Mouse (Mus musculus) hindbrain, embryonic 10.5 days (tissue): ENCODE measurements around the gene Gpbar1. TPM values are rescaled to one million over a fixed set of nuclear protein-coding genes. Genes with fewer than 3 reads are reported as not detected.

Source experiments
- DNase-seq: peaks from one replicate; pipeline ENCODE4 v3.0.0-alpha.2; 2017; ENCODE audit warnings: low spot score
- H3K27ac ChIP-seq: fragments of 300-500 bp; sonication (generic); 2 replicates; pipeline ENCODE4 v1.5.1; 2016; ENCODE audit warnings: mild to moderate bottlenecking, moderate library complexity
- H3K27me3 ChIP-seq: fragments of 300-500 bp; sonication (generic); 2 replicates; pipeline ENCODE4 v1.6.1; 2016; ENCODE audit warnings: mild to moderate bottlenecking; ENCODE audit not compliant: poor library complexity, insufficient read depth, severe bottlenecking
- H3K36me3 ChIP-seq: fragments of 300-500 bp; sonication (generic); 2 replicates; pipeline ENCODE4 v1.6.1; 2016; ENCODE audit warnings: mild to moderate bottlenecking, moderate library complexity
- H3K4me1 ChIP-seq: fragments of 300-500 bp; sonication (generic); replicated peaks from 2 replicates; pipeline ENCODE4 v1.6.1; 2016; ENCODE audit warnings: mild to moderate bottlenecking
- H3K4me3 ChIP-seq: fragments of 300-500 bp; sonication (generic); 2 replicates; pipeline ENCODE4 v1.5.1; 2016; ENCODE audit warnings: mild to moderate bottlenecking, moderate library complexity
- H3K9me3 ChIP-seq: fragments of 300-500 bp; sonication (generic); 2 replicates; pipeline ENCODE4 v1.6.1; 2016; ENCODE audit warnings: mild to moderate bottlenecking, moderate library complexity
- WGBS: fragments of 180-500 bp; shearing (Covaris S2); methylation state at CpG from one replicate; pipeline ENCODE4 v1.1.7; 2016; 5-methylcytosine and 5-hydroxymethylcytosine counted together
- polyA plus RNA-seq: library from polyadenylated mRNA; unstranded; fragments of >200 nt; fragmentation: Nextera tagmentation; extraction: Ambion mirVana; gene quantifications from 2 replicates; pipeline ENCODE4 v1.2.1, GENCODE M21; 2016

Gene Gpbar1
- polyA plus RNA-seq, 1 experiment from 2014 or later = 0.24 TPM

- no peaks in the 10 kb centered on the region for H3K9me3 ChIP-seq
- H3K27me3 ChIP-seq = no peaks in the 10 kb centered on the region
- peaks cover 78% of the 10 kb centered on the region for H3K36me3 ChIP-seq
- H3K4me3 ChIP-seq = no peak overlapping the region
- H3K27ac ChIP-seq = no peak overlapping the region
- DNase-seq = no peak
- H3K4me1 ChIP-seq = no peaks in the 10 kb centered on the region
- WGBS = 87% methylated on average over 5 of the region's 5 CpGs
These were observed 28.9 kb upstream of the Gpbar1 start for GRCm38 (mm10) chr1:74249331-74249980.

GRCm38 (mm10) chr1:74250096-74250495, 28.3 kb upstream of the Gpbar1 start:
- 88% methylated on average over 4 of the region's 4 CpGs for WGBS
- Histone ChIP-seq H3K4me1 (no peaks in the 10 kb centered on the region), H3K27me3 (no peaks in the 10 kb centered on the region), H3K4me3 (no peak overlapping the region), H3K36me3 (peaks cover 85% of the 10 kb centered on the region), H3K9me3 (no peaks in the 10 kb centered on the region), H3K27ac (no peak overlapping the region)
- no peak for DNase-seq

GRCm38 (mm10) chr1:74255704-74256345, 22.5 kb upstream of the Gpbar1 start:
- no peak for DNase-seq
- H3K4me1 ChIP-seq = no peaks in the 10 kb centered on the region
- 95% methylated on average over 8 of the region's 8 CpGs for WGBS
- H3K27me3 ChIP-seq = no peaks in the 10 kb centered on the region
- no peaks in the 10 kb centered on the region for H3K9me3 ChIP-seq
- peaks cover 96% of the 10 kb centered on the region for H3K36me3 ChIP-seq
- H3K27ac ChIP-seq = no peak overlapping the region
- H3K4me3 ChIP-seq = no peak overlapping the region

- H3K9me3 ChIP-seq = no peaks in the 10 kb centered on the region
- DNase-seq = no peak
- H3K36me3 ChIP-seq = peaks cover 96% of the 10 kb centered on the region
- H3K4me3 ChIP-seq = no peak overlapping the region
- H3K27ac ChIP-seq = no peak overlapping the region
- no peaks in the 10 kb centered on the region for H3K27me3 ChIP-seq
- H3K4me1 ChIP-seq = no peaks in the 10 kb centered on the region
- WGBS = 70% methylated on average over 4 of the region's 4 CpGs
These were observed 21.6 kb upstream of the Gpbar1 start for GRCm38 (mm10) chr1:74256782-74257181.

DNA sequence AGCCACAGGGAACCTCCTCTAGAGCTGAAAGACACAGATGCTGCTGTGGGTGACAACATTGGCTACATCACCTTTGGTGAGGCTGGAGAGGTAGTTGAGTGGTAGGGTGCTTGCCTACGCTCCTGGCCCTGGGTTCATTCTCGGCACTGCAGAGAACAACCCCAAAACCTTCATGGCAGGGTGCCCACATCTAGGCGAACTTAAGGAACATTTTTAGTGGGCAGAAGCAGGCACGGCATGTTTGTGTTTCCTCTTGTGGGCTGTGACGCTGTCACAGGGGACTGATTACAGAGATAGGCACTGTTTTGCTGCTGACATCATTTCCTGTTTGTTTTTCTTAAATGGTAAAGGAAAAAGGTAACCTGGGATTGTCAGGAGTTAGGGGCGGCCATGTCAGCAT, 15.8 kb upstream of the Gpbar1 start:
- Histone ChIP-seq H3K4me1 (no peaks in the 10 kb centered on the region), H3K27me3 (no peaks in the 10 kb centered on the region), H3K27ac (no peak overlapping the region), H3K9me3 (no peaks in the 10 kb centered on the region), H3K36me3 (peaks cover 96% of the 10 kb centered on the region), H3K4me3 (no peak overlapping the region)
- 95% methylated on average over 6 of the region's 6 CpGs for WGBS
- no peak for DNase-seq

- no peak overlapping the region for H3K4me3 ChIP-seq
- H3K9me3 ChIP-seq = no peaks in the 10 kb centered on the region
- no peak overlapping the region for H3K27ac ChIP-seq
- WGBS = 88% methylated on average over 8 of the region's 8 CpGs
- H3K27me3 ChIP-seq = no peaks in the 10 kb centered on the region
- no peak for DNase-seq
- peaks cover 54% of the 10 kb centered on the region for H3K36me3 ChIP-seq
- H3K4me1 ChIP-seq = peaks cover 3% of the 10 kb centered on the region; the same call in 1 of the 2 replicates
These were observed 9.6 kb upstream of the Gpbar1 start for GRCm38 (mm10) chr1:74268750-74269149.

GRCm38 (mm10) chr1:74271659-74272058, 6.7 kb upstream of the Gpbar1 start:
- no peak overlapping the region for H3K27ac ChIP-seq
- no peaks in the 10 kb centered on the region for H3K27me3 ChIP-seq
- DNase-seq = no peak
- H3K4me1 ChIP-seq = peaks cover 15% of the 10 kb centered on the region; the same call in 1 of the 2 replicates
- no peaks in the 10 kb centered on the region for H3K9me3 ChIP-seq
- H3K4me3 ChIP-seq = no peak overlapping the region
- peaks cover 25% of the 10 kb centered on the region for H3K36me3 ChIP-seq
- 89% methylated on average over 4 of the region's 4 CpGs for whole genome bisulfite sequencing

- Histone ChIP-seq H3K4me3 (no peak overlapping the region), H3K9me3 (no peaks in the 10 kb centered on the region), H3K4me1 (peaks cover 25% of the 10 kb centered on the region), H3K27me3 (no peaks in the 10 kb centered on the region), H3K27ac (no peak overlapping the region), H3K36me3 (peaks cover 17% of the 10 kb centered on the region)
- DNase-seq = no peak
- 49% methylated on average over 9 of the region's 9 CpGs for WGBS
These were observed 3.3 kb upstream of the Gpbar1 start for GRCm38 (mm10) chr1:74275015-74275414.

DNA sequence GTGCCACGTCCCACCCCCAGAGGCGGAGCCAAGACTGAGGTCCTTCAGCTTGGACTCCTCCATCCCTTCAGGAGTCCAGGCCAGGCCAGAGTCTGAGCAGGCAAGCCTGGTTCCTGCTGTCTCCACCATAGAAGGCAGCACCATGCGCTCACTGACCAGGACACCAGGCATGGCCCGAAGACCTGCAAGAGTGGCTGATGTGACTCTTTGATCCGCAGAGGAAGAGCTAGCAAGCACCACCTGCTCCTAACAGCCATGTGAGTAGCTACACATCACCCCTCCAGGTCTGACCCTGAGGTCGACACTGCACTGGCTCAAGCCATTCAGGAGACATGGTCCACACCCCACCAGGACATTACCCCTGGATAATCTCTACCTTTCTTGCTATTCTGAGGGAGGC, 1.3 kb upstream of the Gpbar1 start:
- peaks cover 25% of the 10 kb centered on the region for H3K4me1 ChIP-seq
- 70% methylated on average over 6 of the region's 6 CpGs for WGBS
- no peaks in the 10 kb centered on the region for H3K9me3 ChIP-seq
- no peak overlapping the region; the same call in 1 of the 2 replicates for H3K27ac ChIP-seq
- H3K36me3 ChIP-seq = peaks cover 37% of the 10 kb centered on the region
- no peak overlapping the region for H3K4me3 ChIP-seq
- DNase-seq = no peak
- no peaks in the 10 kb centered on the region for H3K27me3 ChIP-seq

DNA sequence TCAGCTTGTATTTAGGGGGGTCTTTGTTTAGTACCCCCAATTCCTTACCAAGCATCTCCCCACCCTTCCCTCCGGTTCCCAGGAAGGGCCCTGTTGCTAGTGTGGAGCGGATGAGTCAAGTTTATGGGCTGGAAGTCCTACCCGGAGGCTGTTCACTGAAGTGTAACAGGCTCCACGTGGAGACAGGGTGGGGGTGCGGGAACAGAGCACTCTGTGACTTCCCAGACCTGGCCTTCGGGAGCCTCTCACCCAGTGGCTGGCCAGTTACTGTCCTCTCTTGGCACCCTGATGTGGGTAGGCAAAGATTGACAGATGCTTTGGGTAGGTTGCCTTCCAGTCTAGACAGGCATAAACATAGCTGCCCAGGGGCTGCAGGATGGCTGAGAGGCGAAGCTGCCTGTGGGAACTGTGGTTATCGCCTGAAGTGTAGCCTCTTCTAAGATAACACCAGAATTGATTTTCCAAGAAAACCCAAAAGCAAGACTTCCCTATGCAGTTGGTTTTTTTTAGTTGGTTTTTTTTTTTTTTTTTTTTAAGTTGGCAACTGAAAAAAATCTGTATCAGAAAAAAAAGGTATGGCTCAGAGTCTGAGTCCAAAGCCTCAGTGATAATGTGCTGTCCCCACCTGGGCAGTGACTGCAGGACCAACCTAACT, 340 bp upstream of the Gpbar1 start:
- peaks cover 30% of the 10 kb centered on the region for H3K4me1 ChIP-seq
- H3K27me3 ChIP-seq = no peaks in the 10 kb centered on the region
- no peak for DNase-seq
- H3K9me3 ChIP-seq = no peaks in the 10 kb centered on the region
- WGBS = 66% methylated on average over 8 of the region's 8 CpGs
- H3K36me3 ChIP-seq = peaks cover 47% of the 10 kb centered on the region
- no peak overlapping the region for H3K4me3 ChIP-seq
- no peak overlapping the region for H3K27ac ChIP-seq

DNA sequence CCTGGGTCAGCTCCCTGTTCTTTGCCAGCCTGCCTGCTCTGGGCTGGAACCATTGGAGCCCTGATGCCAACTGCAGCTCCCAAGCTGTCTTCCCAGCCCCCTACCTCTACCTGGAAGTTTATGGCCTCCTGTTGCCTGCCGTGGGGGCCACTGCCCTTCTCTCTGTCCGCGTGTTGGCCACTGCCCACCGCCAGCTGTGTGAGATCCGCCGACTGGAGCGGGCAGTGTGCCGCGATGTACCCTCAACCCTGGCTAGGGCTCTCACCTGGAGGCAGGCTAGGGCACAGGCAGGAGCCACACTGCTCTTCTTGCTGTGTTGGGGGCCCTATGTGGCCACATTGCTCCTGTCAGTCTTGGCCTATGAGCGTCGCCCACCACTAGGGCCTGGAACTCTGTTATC, 638 bp downstream of the Gpbar1 start:
- WGBS = 88% methylated on average over 11 of the region's 11 CpGs
- peaks cover 33% of the 10 kb centered on the region for H3K4me1 ChIP-seq

DNA sequence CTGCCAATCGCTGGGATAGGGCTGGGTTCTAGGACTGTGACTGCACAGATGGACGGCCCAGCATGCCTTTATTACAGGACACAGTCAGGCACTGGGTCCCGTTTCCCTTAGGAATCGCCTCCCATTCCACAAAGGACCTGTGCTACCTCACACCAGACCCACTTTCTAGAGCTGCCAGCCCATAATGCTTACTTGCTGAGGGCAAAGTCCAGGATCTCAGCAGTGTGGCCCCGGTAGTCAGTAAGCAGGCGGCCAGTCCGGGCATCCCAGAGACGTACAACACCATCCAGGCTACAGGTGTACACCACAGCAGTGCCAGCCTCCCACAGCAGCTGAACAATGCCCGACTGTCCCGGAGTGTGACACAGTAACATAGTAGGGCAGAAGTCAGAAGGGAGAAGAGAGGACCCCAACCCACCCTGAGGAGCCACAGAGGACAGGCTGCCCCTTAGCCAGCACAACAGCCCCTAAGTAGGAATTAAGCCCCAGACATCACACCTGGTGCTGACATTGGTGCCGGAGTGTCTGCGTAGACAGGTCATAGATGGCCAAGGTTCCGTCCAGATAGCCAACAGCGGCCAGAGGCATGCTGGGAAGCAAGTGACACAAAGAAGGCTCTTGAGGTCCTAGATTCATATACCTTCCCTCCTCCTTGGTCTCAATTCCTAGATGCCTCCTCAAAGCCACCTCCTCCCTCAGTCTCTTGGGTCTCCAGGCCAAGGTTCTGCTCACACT, 2.4 kb downstream of the Gpbar1 start:
- Histone ChIP-seq H3K4me1 (peaks cover 33% of the 10 kb centered on the region), H3K27me3 (no peaks in the 10 kb centered on the region), H3K27ac (no peak overlapping the region), H3K36me3 (peaks cover 50% of the 10 kb centered on the region), H3K4me3 (no peak overlapping the region), H3K9me3 (no peaks in the 10 kb centered on the region)
- no peak for DNase-seq
- 94% methylated on average over 14 of the region's 14 CpGs for WGBS

More for the DNA sequence above, 638 bp downstream of the Gpbar1 start:
- H3K9me3 ChIP-seq = no peaks in the 10 kb centered on the region
- peaks cover 50% of the 10 kb centered on the region for H3K36me3 ChIP-seq
- no peak overlapping the region for H3K4me3 ChIP-seq
- H3K27me3 ChIP-seq = no peaks in the 10 kb centered on the region
- H3K27ac ChIP-seq = no peak overlapping the region
- DNase-seq = no peak

DNA sequence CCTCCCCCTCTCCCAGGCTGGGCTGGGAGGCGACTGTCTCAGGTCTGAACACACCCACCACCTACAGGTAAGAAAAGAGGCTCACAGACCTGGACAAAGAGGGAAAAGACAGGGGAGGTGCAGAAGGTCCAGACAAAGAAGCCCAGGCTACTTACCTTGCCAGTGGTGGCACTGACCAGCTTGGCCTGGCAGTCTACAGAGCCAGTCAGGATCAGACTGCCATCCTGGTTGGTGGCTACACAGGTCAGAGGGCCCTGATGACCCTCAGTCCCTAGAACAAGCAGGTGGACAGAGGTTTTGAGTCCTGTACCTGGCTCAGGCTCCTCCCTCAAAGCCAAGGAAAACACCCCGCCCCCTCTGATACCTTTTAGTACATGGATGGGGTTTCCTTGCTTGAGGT, 3.0 kb downstream of the Gpbar1 start:
- no peak for DNase-seq
- H3K4me1 ChIP-seq = peaks cover 39% of the 10 kb centered on the region
- no peak overlapping the region for H3K27ac ChIP-seq
- no peaks in the 10 kb centered on the region for H3K27me3 ChIP-seq
- H3K4me3 ChIP-seq = no peak overlapping the region
- 98% methylated on average over 2 of the region's 2 CpGs for WGBS
- peaks cover 50% of the 10 kb centered on the region for H3K36me3 ChIP-seq
- H3K9me3 ChIP-seq = no peaks in the 10 kb centered on the region
